Mouse (Mus musculus) ovary, postnatal 36 days (tissue): Measurements from ENCODE around the gene Harbi1.
A peak's percentile ranks its signal among the peaks of the same experiment; 100 is the strongest.
"Not testable (repeated sequence)": the region's sequence is repeated elsewhere in the genome, so short reads cannot be mapped to it uniquely, and the experiment has no call there.

Experiments used
- DNase-seq: peaks from one replicate; pipeline ENCODE4 v3.0.0; 2022; ENCODE audit warnings: low spot score, mixed read lengths

Harbi1 gene

GRCm38 (mm10) chr2:91714921-91715320 is 4.3 kb downstream of the Harbi1 start:
- no peak for DNase-seq

- no peak for DNase-seq
Observed at GRCm38 (mm10) chr2:91718276-91718675, 7.6 kb downstream of the Harbi1 start.

DNA sequence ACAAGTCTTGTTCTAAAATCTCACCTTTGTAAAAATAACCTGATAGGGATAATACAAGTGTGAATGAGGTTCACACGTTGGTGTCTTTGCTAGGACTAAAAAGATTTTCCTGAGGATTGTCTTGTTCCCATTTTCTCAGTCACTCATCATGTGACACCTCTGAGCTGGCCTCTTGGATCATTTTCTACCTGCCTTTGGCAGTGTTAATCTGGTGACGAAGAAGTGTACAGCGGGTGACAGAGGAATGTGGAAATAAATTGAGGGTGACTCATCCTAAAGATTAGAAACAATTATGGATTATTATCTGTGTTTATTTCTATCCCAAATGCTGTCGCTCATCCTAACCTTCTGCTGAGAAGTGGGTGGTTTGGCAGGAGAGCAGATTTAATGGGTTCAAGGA is 12.7 kb downstream of the Harbi1 start:
- DNase-seq = no peak

DNA sequence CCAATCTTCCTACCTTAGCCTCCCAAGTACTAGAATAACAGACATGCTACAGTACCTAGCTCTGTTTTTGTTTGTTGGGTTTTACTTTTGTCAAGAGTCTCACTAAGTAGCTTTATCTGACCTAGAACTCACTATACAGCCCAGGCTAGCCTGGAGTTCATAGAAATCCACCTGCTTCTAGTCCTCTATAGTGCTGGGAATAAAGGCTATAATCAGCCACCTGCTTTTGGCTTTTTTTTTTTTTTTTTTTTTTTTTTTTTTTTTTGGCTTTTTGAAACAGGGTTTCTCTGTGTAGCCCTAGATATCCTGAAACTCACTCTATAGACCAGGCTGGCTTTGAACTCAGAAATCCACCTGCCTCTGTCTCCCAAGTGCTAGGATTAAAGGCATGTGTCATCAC is 13.3 kb downstream of the Harbi1 start:
- no peak for DNase-seq

GRCm38 (mm10) chr2:91724716-91725115 is 14.1 kb downstream of the Harbi1 start:
- no peak for DNase-seq

DNA sequence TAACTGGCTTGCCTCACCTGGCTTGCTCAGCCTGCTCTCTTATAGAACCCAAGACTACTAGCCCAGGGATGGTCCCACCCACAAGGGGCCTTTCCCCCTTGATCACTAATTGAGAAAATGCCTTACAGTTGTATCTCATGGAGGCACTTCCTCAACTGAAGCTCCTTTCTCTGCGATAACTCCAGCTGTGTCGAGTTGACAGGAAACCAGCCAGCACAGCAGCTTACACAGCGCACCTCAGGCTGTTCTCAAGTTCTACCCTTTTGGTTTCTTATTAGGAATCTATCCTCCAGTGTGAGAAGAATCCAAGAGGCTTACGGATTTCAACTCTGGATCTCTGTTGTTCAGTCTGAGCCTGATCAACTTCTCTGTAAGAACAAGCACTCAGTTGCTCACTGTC is 14.8 kb downstream of the Harbi1 start:
- DNase-seq = not testable (repeated sequence)

- DNase-seq = no peak
Observed at GRCm38 (mm10) chr2:91727011-91727410, 16.4 kb downstream of the Harbi1 start.

GRCm38 (mm10) chr2:91729571-91729970 is 18.9 kb downstream of the Harbi1 start:
- no peak for DNase-seq

GRCm38 (mm10) chr2:91729971-91730821 is 19.5 kb downstream of the Harbi1 start, which contains the start of gene Ambra1:
TSS of gene Ambra1 (plus strand) at chr2:91730134.
- DNase-seq = peak; percentile 88

GRCm38 (mm10) chr2:91735221-91735620 is 24.6 kb downstream of the Harbi1 start:
- no peak for DNase-seq

GRCm38 (mm10) chr2:91739586-91739985 is 28.9 kb downstream of the Harbi1 start:
- no peak for DNase-seq

DNA sequence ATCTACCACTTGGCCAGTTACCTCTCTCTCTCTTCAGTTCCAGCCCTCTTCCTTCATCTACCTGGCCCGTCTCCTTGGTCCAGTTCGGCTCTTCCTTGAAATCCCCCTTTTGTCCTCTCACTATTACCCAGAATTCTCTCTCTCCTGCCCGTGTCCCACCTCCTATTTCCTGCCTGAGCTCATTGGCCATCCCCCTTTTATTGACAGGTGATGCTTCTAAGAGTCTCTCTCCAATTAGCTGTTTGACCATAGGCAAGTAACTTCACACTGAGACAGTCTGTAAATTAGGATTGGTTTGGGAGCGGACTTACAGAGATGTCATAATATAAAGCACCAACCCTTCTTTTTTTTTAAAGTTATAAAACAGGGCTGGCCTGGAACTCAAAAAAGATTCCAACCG is 34.0 kb downstream of the Harbi1 start:
- DNase-seq = no peak

GRCm38 (mm10) chr2:91749811-91750261 is 39.2 kb downstream of the Harbi1 start:
- peak; percentile 25 for DNase-seq
